Mouse (Mus musculus) left cerebral cortex, postnatal 14 days (tissue): Measurements from ENCODE around the gene Gdf3. TPM values are rescaled to one million over a fixed set of nuclear protein-coding genes. Genes with fewer than 3 reads are reported as not detected.

ENCODE experiments used
- DNase-seq, 2 experiments: peaks; one replicate each; pipeline ENCODE4 v3.0.0; 2021 to 2022; ENCODE audit warnings: low spot score in 2 of 2, mixed read lengths in 1 of 2
- intact Hi-C: fragments of 180-260 bp; cut with DNase I; formaldehyde crosslinking; loops from one replicate; pipeline ENCODE4 v1.15.1; 2025
- total RNA-seq, 2 experiments: library from RNA; stranded (reverse); gene quantifications; 2 replicates each; pipeline ENCODE4 v1.2.3; 2021

Gene Gdf3
- total RNA-seq, 2 experiments from 2014 or later, result not detected

GRCm38 (mm10) chr6:122608434-122609376, 1.2 kb downstream of the Gdf3 start:
- no peak for DNase-seq
- intact Hi-C loops, result no loop called here

- intact Hi-C loops, result no loop called here
- DNase-seq, result no peak
These were observed 2.2 kb downstream of the Gdf3 start for GRCm38 (mm10) chr6:122607700-122608099.

- intact Hi-C loops, result no loop called here
- no peak for DNase-seq
These were observed 3.2 kb downstream of the Gdf3 start for GRCm38 (mm10) chr6:122606661-122607060.

- intact Hi-C loops, result no loop called here
These were observed 4.4 kb downstream of the Gdf3 start for GRCm38 (mm10) chr6:122605483-122605882.

GRCm38 (mm10) chr6:122604260-122604659, 5.6 kb downstream of the Gdf3 start:
- DNase-seq, result no peak
- intact Hi-C loops, result no loop called here

More at GRCm38 (mm10) chr6:122605483-122605882, 4.4 kb downstream of the Gdf3 start:
- no peak for DNase-seq

- no peak for DNase-seq
- intact Hi-C loops, result no loop called here
These were observed 6.9 kb downstream of the Gdf3 start for GRCm38 (mm10) chr6:122602992-122603322.

GRCm38 (mm10) chr6:122602242-122602991, 7.5 kb downstream of the Gdf3 start, which contains the start of gene Apobec1:
Gene Apobec1 (minus strand): TSS chr6:122602444.
- peak; percentile 39 to 55 for DNase-seq
- intact Hi-C loops, result no loop called here

GRCm38 (mm10) chr6:122601615-122602014, 8.3 kb downstream of the Gdf3 start:
- DNase-seq, result no peak
- intact Hi-C loops, result no loop called here

GRCm38 (mm10) chr6:122601031-122601430, 8.9 kb downstream of the Gdf3 start:
- DNase-seq, result no peak
- intact Hi-C loops, result no loop called here

- intact Hi-C loops, result no loop called here
- DNase-seq, result no peak
These were observed 9.7 kb downstream of the Gdf3 start for GRCm38 (mm10) chr6:122600066-122600646.

- no peak for DNase-seq
- intact Hi-C loops, result loop anchor here (5.0 kb wide), 1 partner anchor 33 kb away; no protein-coding TSS in a partner anchor
These were observed 10.7 kb downstream of the Gdf3 start for GRCm38 (mm10) chr6:122599054-122599737.

- intact Hi-C loops, result loop anchor here (5.0 kb wide), 1 partner anchor 34 kb away; no protein-coding TSS in a partner anchor
- DNase-seq, result no peak
These were observed 11.5 kb downstream of the Gdf3 start for GRCm38 (mm10) chr6:122598436-122598835.

GRCm38 (mm10) chr6:122598014-122598413, 11.9 kb downstream of the Gdf3 start:
- no peak for DNase-seq
- intact Hi-C loops, result loop anchor here (5.0 kb wide), 1 partner anchor 34 kb away; no protein-coding TSS in a partner anchor

GRCm38 (mm10) chr6:122596608-122597007, 13.3 kb downstream of the Gdf3 start:
- no peak for DNase-seq
- intact Hi-C loops, result loop anchor here (5.0 kb wide), 1 partner anchor 36 kb away; no protein-coding TSS in a partner anchor

GRCm38 (mm10) chr6:122595637-122596036, 14.2 kb downstream of the Gdf3 start:
- intact Hi-C loops, result loop anchor here (5.0 kb wide), 1 partner anchor 37 kb away; no protein-coding TSS in a partner anchor

GRCm38 (mm10) chr6:122592905-122593304, 17.0 kb downstream of the Gdf3 start:
- DNase-seq, result no peak
- intact Hi-C loops, result no loop called here

More at GRCm38 (mm10) chr6:122595637-122596036, 14.2 kb downstream of the Gdf3 start:
- DNase-seq, result peak; percentile 34 to 49

- intact Hi-C loops, result no loop called here
- DNase-seq, result no peak
These were observed 18.7 kb downstream of the Gdf3 start for GRCm38 (mm10) chr6:122591027-122591758.

- DNase-seq, result no peak
- intact Hi-C loops, result no loop called here
These were observed 30.8 kb downstream of the Gdf3 start for GRCm38 (mm10) chr6:122579086-122579485.
